Mouse (Mus musculus) heart, embryonic 11.5 days (tissue): ENCODE results near the gene Prl7a1. TPM values are rescaled to one million over a fixed set of nuclear protein-coding genes. Genes with fewer than 3 reads are reported as not detected.

Source experiments
- ATAC-seq: fragments of 200-750 bp; cut with Nextera tagmentation; replicated peaks from 2 replicates; pipeline ENCODE4 v1.8.0; 2017; ENCODE audit warnings: moderate library complexity; ENCODE audit not compliant: insufficient number of reproducible peaks, low FRiP score, low TSS enrichment
- H3K27ac ChIP-seq: fragments of 300-500 bp; sonication (generic); 2 replicates; pipeline ENCODE4 v1.5.1; 2014; ENCODE audit warnings: mild to moderate bottlenecking, low read depth, low read length
- H3K27me3 ChIP-seq: fragments of 300-500 bp; sonication (generic); 2 replicates; pipeline ENCODE4 v1.6.1; 2014; ENCODE audit warnings: mild to moderate bottlenecking, low read length, mixed read lengths; ENCODE audit not compliant: control insufficient read depth, insufficient read depth
- H3K36me3 ChIP-seq: fragments of 300-500 bp; sonication (generic); 2 replicates; pipeline ENCODE4 v1.6.1; 2014; ENCODE audit warnings: mild to moderate bottlenecking, low read length, moderate library complexity, mixed read lengths; ENCODE audit not compliant: control insufficient read depth, insufficient read depth
- H3K4me1 ChIP-seq: fragments of 300-500 bp; sonication (generic); 2 replicates; pipeline ENCODE4 v1.6.1; 2014; ENCODE audit warnings: low read length; ENCODE audit not compliant: control insufficient read depth, insufficient read depth
- H3K4me2 ChIP-seq: fragments of 300-500 bp; sonication (generic); 2 replicates; pipeline ENCODE4 v1.6.1; 2014; ENCODE audit warnings: mild to moderate bottlenecking, moderate library complexity
- H3K4me3 ChIP-seq: fragments of 300-500 bp; sonication (generic); 2 replicates; pipeline ENCODE4 v1.5.1; 2014; ENCODE audit warnings: low read depth, low read length
- H3K9ac ChIP-seq: fragments of 300-500 bp; sonication (generic); 2 replicates; pipeline ENCODE4 v1.6.1; 2014; ENCODE audit warnings: mild to moderate bottlenecking, low read depth, low read length, moderate library complexity
- H3K9me3 ChIP-seq: fragments of 300-500 bp; sonication (generic); replicated peaks from 2 replicates; pipeline ENCODE4 v1.6.1; 2016; ENCODE audit warnings: low read length; ENCODE audit not compliant: control insufficient read depth
- WGBS: fragments of 180-500 bp; shearing (Covaris S2); extraction: QIAGEN DNeasy Blood & Tissue Kit; methylation state at CpG from one replicate; pipeline ENCODE4 v1.1.7; 2014; ENCODE audit not compliant: insufficient replicate concordance; 5-methylcytosine and 5-hydroxymethylcytosine counted together
- polyA plus RNA-seq: library from polyadenylated mRNA; unstranded; fragments of >200 nt; fragmentation: Nextera tagmentation; extraction: Ambion mirVana; gene quantifications from 2 replicates; pipeline ENCODE4 v1.2.1, GENCODE M21; 2014

The Prl7a1 gene
- not detected in 2 replicates for polyA plus RNA-seq

DNA sequence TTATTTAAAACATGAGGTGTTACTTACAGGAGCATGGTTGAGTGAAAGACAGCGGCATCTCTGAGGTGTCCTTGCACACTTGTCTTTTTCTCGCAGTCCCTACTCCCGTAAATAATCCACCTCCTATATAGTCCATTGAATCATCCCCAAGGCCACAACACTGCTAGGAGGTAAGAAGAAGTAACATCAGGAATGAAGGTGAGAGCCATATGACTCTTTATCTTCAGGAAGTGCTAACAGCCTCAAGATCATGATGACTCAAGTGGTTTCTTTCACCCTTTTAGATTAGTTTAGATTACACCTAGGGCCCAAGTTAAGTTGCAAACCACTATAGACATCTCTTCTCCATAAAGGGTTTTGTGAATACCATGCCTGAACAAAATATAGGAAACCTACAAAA is at the start of gene Prl7a1:
Gene Prl7a1 (minus strand): TSS at position 101 of the 400 bp plus-strand sequence.
- no peak within 1 kb of the TSS for H3K9ac ChIP-seq
- H3K27me3 ChIP-seq, result no peaks in the 10 kb centered on the region
- no peak within 1 kb of the TSS for H3K27ac ChIP-seq
- no peaks in the 10 kb centered on the region for H3K4me1 ChIP-seq
- no peak for ATAC-seq
- H3K4me3 ChIP-seq, result no peak within 1 kb of the TSS
- no peaks in the 10 kb centered on the region for H3K9me3 ChIP-seq
- WGBS, result 91% methylated on average over 3 of the region's 3 CpGs
- no peak within 1 kb of the TSS for H3K4me2 ChIP-seq
- no peaks in the 10 kb centered on the region for H3K36me3 ChIP-seq

DNA sequence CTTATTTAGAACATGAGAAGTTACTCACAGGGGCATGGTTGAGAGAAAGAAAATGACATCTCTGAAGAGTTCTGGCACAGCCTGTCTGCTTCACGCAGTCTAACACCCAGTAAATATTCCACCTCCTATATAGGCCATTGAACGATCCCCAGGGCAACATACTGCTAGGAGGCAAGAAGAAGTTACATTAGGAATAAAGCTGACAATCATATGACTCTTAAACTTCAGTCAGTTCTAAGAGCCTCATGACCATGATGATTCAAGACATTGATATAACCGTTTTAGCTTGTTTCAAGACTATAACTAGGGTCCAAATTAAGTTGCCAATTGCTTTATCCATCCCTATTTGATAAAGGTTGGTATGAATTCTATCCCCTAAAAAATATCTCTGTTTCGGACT is 25.6 kb upstream of the Prl7a1 start, which contains the start of gene Prl7a2:
Gene Prl7a2 (minus strand): TSS at position 101 of the 400 bp plus-strand sequence.
- H3K4me1 ChIP-seq, result no peaks in the 10 kb centered on the region

DNA sequence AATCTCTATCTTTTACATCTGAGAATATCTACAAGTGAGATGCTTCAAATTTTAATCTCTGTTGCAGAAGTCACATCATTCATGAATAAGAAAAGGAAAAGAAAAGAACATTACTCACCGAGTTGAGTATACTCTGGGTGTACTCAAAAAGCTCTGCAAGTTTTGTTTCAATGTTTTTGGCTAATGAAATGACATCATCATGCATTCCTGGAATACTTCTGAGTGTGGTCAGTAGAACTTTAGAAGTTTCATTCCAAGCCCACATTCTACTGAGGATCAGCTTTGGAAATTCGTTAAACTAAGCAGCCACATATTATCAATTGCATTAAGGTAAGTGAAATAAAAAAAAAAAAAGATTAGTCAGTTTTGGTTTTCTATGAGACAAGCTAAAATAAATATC is 18.5 kb upstream of the Prl7a1 start:
- Histone ChIP-seq H3K4me1 (no peaks in the 10 kb centered on the region), H3K27me3 (no peaks in the 10 kb centered on the region), H3K27ac (no peak overlapping the region), H3K36me3 (no peaks in the 10 kb centered on the region), H3K9me3 (no peaks in the 10 kb centered on the region), H3K4me2 (no peak overlapping the region), H3K4me3 (no peak overlapping the region), H3K9ac (no peak overlapping the region)
- no peak for ATAC-seq
- 69% methylated on average over 2 of the region's 2 CpGs for WGBS

More for the DNA sequence above, 25.6 kb upstream of the Prl7a1 start, which contains the start of gene Prl7a2:
- Histone ChIP-seq H3K27me3 (no peaks in the 10 kb centered on the region), H3K36me3 (no peaks in the 10 kb centered on the region), H3K27ac (no peak within 1 kb of the TSS), H3K9me3 (no peaks in the 10 kb centered on the region), H3K4me2 (no peak within 1 kb of the TSS), H3K9ac (no peak within 1 kb of the TSS), H3K4me3 (no peak within 1 kb of the TSS)
- 71% methylated on average over 4 of the region's 4 CpGs for whole genome bisulfite sequencing
- no peak for ATAC-seq

DNA sequence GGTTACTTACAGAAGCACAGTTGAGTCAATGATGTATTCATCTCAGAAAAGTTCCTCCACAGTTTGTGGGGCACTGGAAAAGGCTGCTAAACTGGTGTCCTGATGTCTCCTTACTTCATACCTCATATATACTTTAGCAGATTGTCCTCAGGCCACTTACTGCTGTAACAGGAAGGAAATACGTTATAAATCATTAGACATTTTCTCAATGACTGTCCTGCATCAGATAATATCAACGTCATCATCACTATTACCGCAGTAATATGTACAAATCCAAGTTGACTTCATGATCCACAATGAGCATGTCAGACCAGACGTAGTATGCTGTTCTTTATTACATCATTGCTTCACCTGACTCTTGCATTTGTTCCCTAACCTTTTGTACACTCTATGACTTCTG is 31.8 kb downstream of the Prl7a1 start, which contains the start of gene Prl7b1:
Gene Prl7b1 (minus strand): TSS at position 101 of the 400 bp plus-strand sequence.
- no peaks in the 10 kb centered on the region for H3K4me1 ChIP-seq
- WGBS, result 64% methylated on average over 4 of the region's 4 CpGs
- H3K36me3 ChIP-seq, result no peaks in the 10 kb centered on the region
- no peaks in the 10 kb centered on the region for H3K9me3 ChIP-seq
- ATAC-seq, result no peak
- H3K27me3 ChIP-seq, result no peaks in the 10 kb centered on the region
- H3K27ac ChIP-seq, result no peak within 1 kb of the TSS
- H3K4me3 ChIP-seq, result no peak within 1 kb of the TSS
- H3K4me2 ChIP-seq, result no peak within 1 kb of the TSS
- H3K9ac ChIP-seq, result no peak within 1 kb of the TSS

Other genes with a start within 250 kb of the Prl7a1 start
- gene Prl8a6, start 203.8 kb downstream of the Prl7a1 start, polyA plus RNA-seq, result not detected in 2 replicates
- not detected in 2 replicates for gene Prl8a8, start 129.3 kb downstream of the Prl7a1 start, polyA plus RNA-seq
- not detected in 2 replicates for gene Prl8a9, start 77.9 kb downstream of the Prl7a1 start, polyA plus RNA-seq
- not detected in 2 replicates for gene Prl8a1, start 60.3 kb downstream of the Prl7a1 start, polyA plus RNA-seq
- gene Prl7b1, start 31.9 kb downstream of the Prl7a1 start, polyA plus RNA-seq, result not detected in 2 replicates
- not detected in 2 replicates for gene Prl7a2, start 25.5 kb upstream of the Prl7a1 start, polyA plus RNA-seq
- not detected in 2 replicates for gene Prl7d1, start 74.2 kb upstream of the Prl7a1 start, polyA plus RNA-seq
- not detected in 2 replicates for gene Prl7c1, start 138.3 kb upstream of the Prl7a1 start, polyA plus RNA-seq
- gene Prl2a1, start 159.2 kb upstream of the Prl7a1 start, polyA plus RNA-seq, result not detected in 2 replicates
- not detected in 2 replicates for gene Prl2c1, start 206.8 kb upstream of the Prl7a1 start, polyA plus RNA-seq